Mouse (Mus musculus) liver, adult 2 months (tissue): ENCODE results near the gene Calcr.

Experiments used
- CTCF ChIP-seq: fragments of 200-500 bp; IDR thresholded peaks from 2 replicates; pipeline ENCODE4 v1.5.1; 2011; ENCODE audit warnings: low read depth, low read length, control low read depth
- POLR2A ChIP-seq: fragments of 200-500 bp; IDR thresholded peaks from 2 replicates; pipeline ENCODE4 v1.6.1; 2011; ENCODE audit warnings: low read length, control low read depth; ENCODE audit not compliant: insufficient read depth; ENCODE audit errors: extremely low read depth

DNA sequence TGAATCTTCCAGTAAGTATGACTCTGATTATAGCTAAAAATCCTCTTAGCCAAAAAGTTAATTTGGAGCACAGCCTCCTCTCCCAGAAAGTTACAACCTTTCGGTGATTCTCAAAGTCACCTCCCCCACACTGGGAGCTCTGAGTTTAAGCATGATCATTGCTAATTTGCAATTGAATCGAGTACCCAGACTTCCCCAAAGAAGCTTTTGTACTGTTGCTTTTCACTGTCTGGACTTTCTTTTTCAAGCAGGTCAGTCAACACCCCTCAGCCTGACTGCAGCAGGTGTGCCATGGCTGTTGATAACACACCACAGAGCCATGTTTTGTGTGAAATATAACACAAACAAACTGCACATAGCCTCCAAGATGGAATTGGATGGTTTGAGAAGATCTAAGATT is 86.7 kb downstream of the Calcr start:
- no peak for TF ChIP-seq CTCF
- TF ChIP-seq POLR2A = no peak
